Mouse (Mus musculus) frontal cortex, postnatal 14 days (tissue): Measurements from ENCODE around the gene Grb7.

Source experiments
- DNase-seq, 2 experiments: peaks; one replicate each; pipeline ENCODE4 v3.0.0; 2022; ENCODE audit warnings: low spot score in 2 of 2

Gene Grb7

GRCm38 (mm10) chr11:98445679-98446078 is 515 bp upstream of the Grb7 start:
- DNase-seq: no peak

GRCm38 (mm10) chr11:98446562-98447474 is 624 bp downstream of the Grb7 start:
- DNase-seq: no peak

GRCm38 (mm10) chr11:98447475-98447834 is 1.3 kb downstream of the Grb7 start:
- DNase-seq: no peak

- no peak for DNase-seq
Observed at GRCm38 (mm10) chr11:98448191-98448790, 2.1 kb downstream of the Grb7 start.

GRCm38 (mm10) chr11:98449419-98449818 is 3.2 kb downstream of the Grb7 start:
- DNase-seq: no peak

- no peak for DNase-seq
Observed at GRCm38 (mm10) chr11:98449921-98450771, 4.0 kb downstream of the Grb7 start.

- no peak for DNase-seq
Observed at GRCm38 (mm10) chr11:98455484-98455883, 9.3 kb downstream of the Grb7 start.

- DNase-seq: no peak
Observed at GRCm38 (mm10) chr11:98456545-98456944, 10.4 kb downstream of the Grb7 start.

GRCm38 (mm10) chr11:98456945-98457344 is 10.8 kb downstream of the Grb7 start:
- no peak for DNase-seq

GRCm38 (mm10) chr11:98457367-98458120 is 11.3 kb downstream of the Grb7 start:
- DNase-seq: peak; percentile 64 to 71

- no peak for DNase-seq
Observed at GRCm38 (mm10) chr11:98458121-98458990, 12.2 kb downstream of the Grb7 start.

GRCm38 (mm10) chr11:98459071-98459741 is 13.0 kb downstream of the Grb7 start:
- DNase-seq: no peak

- no peak for DNase-seq
Observed at GRCm38 (mm10) chr11:98459860-98460259, 13.7 kb downstream of the Grb7 start.

GRCm38 (mm10) chr11:98461109-98461720 is 15.0 kb downstream of the Grb7 start:
- no peak for DNase-seq

GRCm38 (mm10) chr11:98462255-98462654 is 16.1 kb downstream of the Grb7 start:
- DNase-seq: no peak

GRCm38 (mm10) chr11:98463911-98464310 is 17.7 kb downstream of the Grb7 start:
- no peak for DNase-seq

- no peak for DNase-seq
Observed at GRCm38 (mm10) chr11:98464516-98464915, 18.3 kb downstream of the Grb7 start.

GRCm38 (mm10) chr11:98469761-98470714 is 23.8 kb downstream of the Grb7 start:
- no peak for DNase-seq
